Mouse (Mus musculus): Measurements from ENCODE around the gene Tnik. TPM values are rescaled to one million over a fixed set of nuclear protein-coding genes. Genes with fewer than 3 reads are reported as not detected.

Gene Tnik
- polyA plus RNA-seq, 1 experiment from 2014 or later, result 47.3 TPM

GRCm38 (mm10) chr3:28368746-28369145 lies 105.7 kb downstream of the Tnik start:
- no peak overlapping the region for H3K27ac ChIP-seq
- peaks cover 3% of the 10 kb centered on the region; the same call in 1 of the 2 replicates for H3K4me1 ChIP-seq
- WGBS, result 83% methylated on average over 5 of the region's 5 CpGs
- H3K27me3 ChIP-seq, result no peaks in the 10 kb centered on the region
- no peak overlapping the region for H3K4me2 ChIP-seq (replicated peaks)
- no peak for ATAC-seq (ENCODE audit: low FRiP score)
- no peak overlapping the region for H3K4me3 ChIP-seq
- no peaks in the 10 kb centered on the region for H3K9me3 ChIP-seq (replicated peaks)
- H3K36me3 ChIP-seq, result no peaks in the 10 kb centered on the region
- H3K9ac ChIP-seq, result no peak overlapping the region

GRCm38 (mm10) chr3:28369266-28369665 lies 106.3 kb downstream of the Tnik start:
- no peak for ATAC-seq (ENCODE audit: low FRiP score)
- 86% methylated on average over 1 of the region's 1 CpGs for WGBS

GRCm38 (mm10) chr3:28369698-28370097 lies 106.7 kb downstream of the Tnik start:
- H3K9ac ChIP-seq, result no peak overlapping the region
- H3K36me3 ChIP-seq, result no peaks in the 10 kb centered on the region
- peaks cover 3% of the 10 kb centered on the region; the same call in 1 of the 2 replicates for H3K4me1 ChIP-seq
- no peak overlapping the region for H3K27ac ChIP-seq
- no peak overlapping the region for H3K4me2 ChIP-seq (replicated peaks)
- H3K27me3 ChIP-seq, result no peaks in the 10 kb centered on the region
- no peak for ATAC-seq (ENCODE audit: low FRiP score)
- no peak overlapping the region for H3K4me3 ChIP-seq
- no peaks in the 10 kb centered on the region for H3K9me3 ChIP-seq (replicated peaks)
- WGBS, result 74% methylated on average over 5 of the region's 5 CpGs

More at GRCm38 (mm10) chr3:28369266-28369665, 106.3 kb downstream of the Tnik start:
- H3K9ac ChIP-seq, result no peak overlapping the region
- H3K4me1 ChIP-seq, result peaks cover 3% of the 10 kb centered on the region; the same call in 1 of the 2 replicates
- H3K4me2 ChIP-seq (replicated peaks), result no peak overlapping the region
- H3K9me3 ChIP-seq (replicated peaks), result no peaks in the 10 kb centered on the region
- no peak overlapping the region for H3K4me3 ChIP-seq
- no peaks in the 10 kb centered on the region for H3K27me3 ChIP-seq
- no peaks in the 10 kb centered on the region for H3K36me3 ChIP-seq
- H3K27ac ChIP-seq, result no peak overlapping the region

GRCm38 (mm10) chr3:28371583-28371982 lies 108.6 kb downstream of the Tnik start:
- H3K9me3 ChIP-seq (replicated peaks), result no peaks in the 10 kb centered on the region
- H3K9ac ChIP-seq, result no peak overlapping the region
- H3K4me3 ChIP-seq, result no peak overlapping the region
- ATAC-seq (ENCODE audit: low FRiP score), result no peak
- H3K4me2 ChIP-seq (replicated peaks), result no peak overlapping the region
- H3K36me3 ChIP-seq, result no peaks in the 10 kb centered on the region
- no peak overlapping the region for H3K27ac ChIP-seq
- no peaks in the 10 kb centered on the region for H3K27me3 ChIP-seq
- peaks cover 3% of the 10 kb centered on the region; the same call in 1 of the 2 replicates for H3K4me1 ChIP-seq
- WGBS, result 94% methylated on average over 1 of the region's 1 CpGs

- Histone ChIP-seq H3K4me2 (replicated peaks) (no peak overlapping the region), H3K4me1 (no peaks in the 10 kb centered on the region), H3K9me3 (replicated peaks) (no peaks in the 10 kb centered on the region), H3K4me3 (no peak overlapping the region), H3K27me3 (no peaks in the 10 kb centered on the region), H3K36me3 (no peaks in the 10 kb centered on the region), H3K9ac (no peak overlapping the region), H3K27ac (no peak overlapping the region)
- WGBS, result 95% methylated on average over 2 of the region's 2 CpGs
- ATAC-seq (ENCODE audit: low FRiP score), result no peak
Measured at GRCm38 (mm10) chr3:28372459-28372858, 109.4 kb downstream of the Tnik start.

DNA sequence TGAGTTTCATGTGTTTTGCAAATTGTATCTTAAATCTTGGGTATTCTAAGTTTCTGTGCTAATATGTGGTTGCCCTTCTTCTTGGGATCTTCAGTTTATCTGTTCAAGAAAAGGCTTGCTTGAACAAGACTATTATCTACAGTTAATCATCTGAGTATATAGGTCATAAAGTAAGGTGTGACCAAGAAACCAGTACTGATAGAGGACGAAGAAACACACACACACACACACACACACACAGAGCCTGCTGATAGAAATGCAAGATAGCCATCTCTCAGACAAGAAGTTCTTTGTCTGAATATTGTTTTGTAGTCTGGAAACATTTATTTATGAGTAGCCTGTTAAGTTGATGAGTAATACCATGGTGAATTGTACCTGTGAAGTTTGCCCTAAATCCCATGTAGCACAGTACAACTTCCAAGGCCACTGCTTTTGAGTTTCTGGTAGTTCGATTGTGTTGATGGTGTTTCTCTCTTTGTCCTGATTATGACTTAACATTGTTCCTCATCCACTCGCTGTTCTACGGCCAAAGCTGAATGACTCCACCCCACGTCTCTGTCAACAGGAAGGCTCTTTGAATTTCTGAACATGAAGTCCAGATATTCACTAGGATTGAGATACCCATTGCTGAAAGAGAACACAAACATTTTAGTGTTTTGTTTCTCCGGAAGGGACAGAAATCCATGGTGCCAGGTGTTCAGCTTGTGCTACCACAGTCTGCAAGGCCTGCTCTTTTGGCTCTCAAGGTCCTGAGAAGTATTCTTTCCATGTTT lies 111.9 kb downstream of the Tnik start:
- Histone ChIP-seq H3K9ac (no peak overlapping the region), H3K27ac (no peak overlapping the region), H3K4me1 (no peaks in the 10 kb centered on the region), H3K27me3 (no peaks in the 10 kb centered on the region), H3K36me3 (no peaks in the 10 kb centered on the region), H3K4me2 (replicated peaks) (no peak overlapping the region), H3K4me3 (no peak overlapping the region), H3K9me3 (replicated peaks) (no peaks in the 10 kb centered on the region)
- no peak for ATAC-seq (ENCODE audit: low FRiP score)
- WGBS, result 87% methylated on average over 6 of the region's 6 CpGs

DNA sequence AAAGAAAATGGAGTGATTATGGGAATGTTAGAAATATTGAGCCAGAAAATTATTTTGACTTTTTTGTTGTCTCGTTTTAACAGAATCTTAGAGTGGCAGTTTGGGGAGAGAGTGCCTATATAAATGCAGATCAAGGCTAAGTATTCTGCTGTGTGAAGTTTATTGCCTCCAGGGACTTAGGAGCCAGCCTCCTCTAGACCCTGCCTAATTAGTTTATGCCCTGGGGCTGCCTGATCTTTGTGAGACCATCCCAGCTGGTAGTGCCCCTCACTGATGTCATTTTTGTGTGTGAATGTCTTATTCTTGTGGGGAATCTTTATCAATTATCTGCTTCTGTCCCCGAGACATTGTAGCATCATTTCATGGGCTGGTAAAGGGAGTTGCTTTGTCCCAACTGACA lies 117.2 kb downstream of the Tnik start:
- WGBS, result 43% methylated on average over 2 of the region's 2 CpGs
- no peaks in the 10 kb centered on the region for H3K36me3 ChIP-seq
- no peak overlapping the region for H3K4me2 ChIP-seq (replicated peaks)
- no peak overlapping the region for H3K4me3 ChIP-seq
- peak; percentile 75 for ATAC-seq (ENCODE audit: low FRiP score)
- no peak overlapping the region for H3K9ac ChIP-seq
- no peaks in the 10 kb centered on the region for H3K9me3 ChIP-seq (replicated peaks)
- H3K27me3 ChIP-seq, result no peaks in the 10 kb centered on the region
- peaks cover 24% of the 10 kb centered on the region for H3K4me1 ChIP-seq
- H3K27ac ChIP-seq, result no peak overlapping the region

GRCm38 (mm10) chr3:28383526-28384126 lies 120.6 kb downstream of the Tnik start:
- no peak overlapping the region for H3K4me3 ChIP-seq
- H3K27ac ChIP-seq, result peak overlapping the region; percentile 68
- H3K4me2 ChIP-seq (replicated peaks), result peak overlapping the region; percentile 13; the same call in 1 of the 2 replicates
- H3K4me1 ChIP-seq, result peaks cover 25% of the 10 kb centered on the region
- H3K9me3 ChIP-seq (replicated peaks), result no peaks in the 10 kb centered on the region
- no peaks in the 10 kb centered on the region for H3K36me3 ChIP-seq
- H3K27me3 ChIP-seq, result no peaks in the 10 kb centered on the region
- no peak overlapping the region; the same call in 1 of the 2 replicates for H3K9ac ChIP-seq
- WGBS, result 48% methylated on average over 11 of the region's 11 CpGs
- peak; percentile 58 for ATAC-seq (ENCODE audit: low FRiP score)

GRCm38 (mm10) chr3:28385199-28385975 lies 122.4 kb downstream of the Tnik start:
- no peak overlapping the region for H3K9ac ChIP-seq
- peak overlapping the region; percentile 62; the same call in 1 of the 2 replicates for H3K27ac ChIP-seq

GRCm38 (mm10) chr3:28388540-28388939 lies 125.5 kb downstream of the Tnik start:
- no peak for ATAC-seq (ENCODE audit: low FRiP score)
- 80% methylated on average over 3 of the region's 3 CpGs for WGBS
- no peaks in the 10 kb centered on the region for H3K36me3 ChIP-seq

More at GRCm38 (mm10) chr3:28385199-28385975, 122.4 kb downstream of the Tnik start:
- peaks cover 25% of the 10 kb centered on the region for H3K4me1 ChIP-seq
- no peaks in the 10 kb centered on the region for H3K9me3 ChIP-seq (replicated peaks)
- no peak overlapping the region for H3K4me3 ChIP-seq
- no peak overlapping the region for H3K4me2 ChIP-seq (replicated peaks)
- no peaks in the 10 kb centered on the region for H3K36me3 ChIP-seq
- no peak for ATAC-seq (ENCODE audit: low FRiP score)
- H3K27me3 ChIP-seq, result no peaks in the 10 kb centered on the region
- 92% methylated on average over 10 of the region's 10 CpGs for whole genome bisulfite sequencing

GRCm38 (mm10) chr3:28390183-28390582 lies 127.2 kb downstream of the Tnik start:
- peaks cover 1% of the 10 kb centered on the region for H3K4me1 ChIP-seq
- no peak overlapping the region for H3K4me3 ChIP-seq
- 94% methylated on average over 2 of the region's 2 CpGs for WGBS
- no peaks in the 10 kb centered on the region for H3K9me3 ChIP-seq (replicated peaks)
- no peaks in the 10 kb centered on the region for H3K36me3 ChIP-seq
- no peak for ATAC-seq (ENCODE audit: low FRiP score)
- no peaks in the 10 kb centered on the region for H3K27me3 ChIP-seq
- H3K9ac ChIP-seq, result no peak overlapping the region
- H3K27ac ChIP-seq, result no peak overlapping the region
- H3K4me2 ChIP-seq (replicated peaks), result no peak overlapping the region

More at GRCm38 (mm10) chr3:28388540-28388939, 125.5 kb downstream of the Tnik start:
- H3K4me1 ChIP-seq, result peaks cover 15% of the 10 kb centered on the region
- H3K9ac ChIP-seq, result no peak overlapping the region
- no peak overlapping the region for H3K4me2 ChIP-seq (replicated peaks)
- no peaks in the 10 kb centered on the region for H3K9me3 ChIP-seq (replicated peaks)
- no peaks in the 10 kb centered on the region for H3K27me3 ChIP-seq
- H3K4me3 ChIP-seq, result no peak overlapping the region
- no peak overlapping the region for H3K27ac ChIP-seq

GRCm38 (mm10) chr3:28392542-28392941 lies 129.5 kb downstream of the Tnik start:
- H3K9me3 ChIP-seq (replicated peaks), result no peaks in the 10 kb centered on the region
- H3K36me3 ChIP-seq, result no peaks in the 10 kb centered on the region
- ATAC-seq (ENCODE audit: low FRiP score), result no peak
- no peak overlapping the region for H3K9ac ChIP-seq
- no peak overlapping the region for H3K27ac ChIP-seq
- H3K4me3 ChIP-seq, result no peak overlapping the region
- no peak overlapping the region for H3K4me2 ChIP-seq (replicated peaks)
- H3K4me1 ChIP-seq, result no peaks in the 10 kb centered on the region
- H3K27me3 ChIP-seq, result no peaks in the 10 kb centered on the region
